Mouse (Mus musculus): ENCODE measurements around the gene Dvl1. TPM values are rescaled to one million over a fixed set of nuclear protein-coding genes. Genes with fewer than 3 reads are reported as not detected.

The Dvl1 gene
- polyA plus RNA-seq, 1 experiment from 2014 or later: 11.0 TPM

DNA sequence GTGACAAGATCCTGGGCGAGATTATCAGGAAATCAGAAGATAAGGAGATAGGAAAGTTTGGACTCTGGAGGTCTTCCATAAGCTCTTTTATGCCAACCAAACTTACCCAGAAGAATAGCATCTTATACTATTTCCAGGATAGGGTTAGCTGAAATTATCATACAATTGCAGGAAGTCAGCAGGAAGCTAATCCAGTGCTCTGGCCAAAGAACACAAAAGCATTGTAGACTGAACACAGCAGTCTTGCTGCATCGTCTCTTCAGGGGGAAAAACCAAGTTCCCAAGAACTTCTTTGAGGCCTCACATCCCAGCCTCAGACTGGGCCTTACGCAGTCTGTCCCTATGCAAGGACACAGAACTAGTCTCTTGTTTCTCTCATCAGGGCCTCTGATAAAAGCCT lies 36.4 kb downstream of the Dvl1 start:
- H3K4me2 ChIP-seq: no peak overlapping the region
- peaks cover 29% of the 10 kb centered on the region for H3K36me3 ChIP-seq (ENCODE audit: control insufficient read depth, insufficient read depth, low read length)
- ATAC-seq (replicated peaks; ENCODE audit: low FRiP score): no peak
- no peaks in the 10 kb centered on the region for H3K4me1 ChIP-seq (replicated peaks; ENCODE audit: control insufficient read depth, insufficient read depth, low read length)
- no peak overlapping the region for H3K4me3 ChIP-seq (ENCODE audit: low read depth, low read length)
- no peaks in the 10 kb centered on the region for H3K27me3 ChIP-seq (replicated peaks; ENCODE audit: control insufficient read depth, insufficient read depth, low read length)
- H3K9ac ChIP-seq (ENCODE audit: low read depth, low read length): no peak overlapping the region
- no peak overlapping the region for H3K27ac ChIP-seq (ENCODE audit: low read depth, low read length)
- WGBS: 87% methylated on average over 3 of the region's 3 CpGs
- no peaks in the 10 kb centered on the region for H3K9me3 ChIP-seq (ENCODE audit: control insufficient read depth, low read length)
- no peak for DNase-seq (ENCODE audit: low spot score)

- H3K36me3 ChIP-seq (ENCODE audit: control insufficient read depth, insufficient read depth, low read length): peaks cover 32% of the 10 kb centered on the region
- WGBS: 90% methylated on average over 5 of the region's 5 CpGs
These were observed 39.1 kb downstream of the Dvl1 start for GRCm38 (mm10) chr4:155886330-155886729.

GRCm38 (mm10) chr4:155887674-155888073 lies 40.5 kb downstream of the Dvl1 start:
- 89% methylated on average over 10 of the region's 10 CpGs for WGBS
- Histone ChIP-seq H3K36me3 (ENCODE audit: control insufficient read depth, insufficient read depth, low read length) (peaks cover 32% of the 10 kb centered on the region), H3K9me3 (ENCODE audit: control insufficient read depth, low read length) (no peaks in the 10 kb centered on the region), H3K27ac (ENCODE audit: low read depth, low read length) (no peak overlapping the region), H3K4me2 (no peak overlapping the region), H3K4me3 (ENCODE audit: low read depth, low read length) (no peak overlapping the region), H3K9ac (ENCODE audit: low read depth, low read length) (no peak overlapping the region), H3K27me3 (replicated peaks; ENCODE audit: control insufficient read depth, insufficient read depth, low read length) (no peaks in the 10 kb centered on the region), H3K4me1 (replicated peaks; ENCODE audit: control insufficient read depth, insufficient read depth, low read length) (peaks cover 6% of the 10 kb centered on the region)
- DNase-seq (ENCODE audit: low spot score) (no peak), ATAC-seq (replicated peaks; ENCODE audit: low FRiP score) (no peak)

More at GRCm38 (mm10) chr4:155886330-155886729, 39.1 kb downstream of the Dvl1 start:
- Histone ChIP-seq H3K4me2 (no peak overlapping the region), H3K27me3 (replicated peaks; ENCODE audit: control insufficient read depth, insufficient read depth, low read length) (no peaks in the 10 kb centered on the region), H3K9ac (ENCODE audit: low read depth, low read length) (no peak overlapping the region), H3K9me3 (ENCODE audit: control insufficient read depth, low read length) (no peaks in the 10 kb centered on the region), H3K4me3 (ENCODE audit: low read depth, low read length) (no peak overlapping the region), H3K27ac (ENCODE audit: low read depth, low read length) (no peak overlapping the region), H3K4me1 (replicated peaks; ENCODE audit: control insufficient read depth, insufficient read depth, low read length) (peaks cover 6% of the 10 kb centered on the region)
- DNase-seq (ENCODE audit: low spot score) (no peak), ATAC-seq (replicated peaks; ENCODE audit: low FRiP score) (no peak)

- H3K27ac ChIP-seq (ENCODE audit: low read depth, low read length): no peak overlapping the region
- no peak overlapping the region for H3K4me2 ChIP-seq
- H3K27me3 ChIP-seq (replicated peaks; ENCODE audit: control insufficient read depth, insufficient read depth, low read length): no peaks in the 10 kb centered on the region
- WGBS: 93% methylated on average over 9 of the region's 9 CpGs
- no peak overlapping the region for H3K4me3 ChIP-seq (ENCODE audit: low read depth, low read length)
- peaks cover 32% of the 10 kb centered on the region for H3K36me3 ChIP-seq (ENCODE audit: control insufficient read depth, insufficient read depth, low read length)
- no peak overlapping the region for H3K9ac ChIP-seq (ENCODE audit: low read depth, low read length)
- no peak for ATAC-seq (replicated peaks; ENCODE audit: low FRiP score)
- H3K9me3 ChIP-seq (ENCODE audit: control insufficient read depth, low read length): no peaks in the 10 kb centered on the region
- H3K4me1 ChIP-seq (replicated peaks; ENCODE audit: control insufficient read depth, insufficient read depth, low read length): peaks cover 11% of the 10 kb centered on the region
- no peak for DNase-seq (ENCODE audit: low spot score)
These were observed 41.0 kb downstream of the Dvl1 start for GRCm38 (mm10) chr4:155888181-155888580.

DNA sequence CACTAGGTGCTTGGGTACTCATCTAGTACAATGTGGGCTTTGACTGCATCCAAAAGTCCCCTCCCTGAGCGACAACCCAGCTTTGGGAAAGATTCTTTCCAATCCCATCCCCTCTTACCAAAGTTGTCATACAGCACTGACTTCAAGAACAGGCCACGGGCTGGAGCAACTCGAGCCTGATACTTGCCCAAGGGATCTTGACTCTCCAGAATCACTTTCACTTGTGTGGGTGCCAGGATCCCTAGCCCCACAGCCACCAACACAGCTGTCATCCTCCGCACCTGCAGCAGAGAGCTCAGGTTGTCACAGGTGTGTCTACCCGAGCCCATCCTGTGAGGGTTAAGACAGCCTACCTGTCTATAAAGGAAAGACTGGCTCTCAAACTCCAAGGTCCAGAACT lies 42.1 kb downstream of the Dvl1 start:
- H3K4me2 ChIP-seq: no peak overlapping the region
- no peaks in the 10 kb centered on the region for H3K27me3 ChIP-seq (replicated peaks; ENCODE audit: control insufficient read depth, insufficient read depth, low read length)
- H3K4me3 ChIP-seq (ENCODE audit: low read depth, low read length): no peak overlapping the region
- peaks cover 32% of the 10 kb centered on the region for H3K36me3 ChIP-seq (ENCODE audit: control insufficient read depth, insufficient read depth, low read length)
- whole genome bisulfite sequencing: 83% methylated on average over 5 of the region's 5 CpGs
- H3K9ac ChIP-seq (ENCODE audit: low read depth, low read length): no peak overlapping the region
- DNase-seq (ENCODE audit: low spot score) (no peak), ATAC-seq (replicated peaks; ENCODE audit: low FRiP score) (no peak)
- peaks cover 23% of the 10 kb centered on the region for H3K4me1 ChIP-seq (replicated peaks; ENCODE audit: control insufficient read depth, insufficient read depth, low read length)
- H3K27ac ChIP-seq (ENCODE audit: low read depth, low read length): no peak overlapping the region
- no peaks in the 10 kb centered on the region for H3K9me3 ChIP-seq (ENCODE audit: control insufficient read depth, low read length)

DNA sequence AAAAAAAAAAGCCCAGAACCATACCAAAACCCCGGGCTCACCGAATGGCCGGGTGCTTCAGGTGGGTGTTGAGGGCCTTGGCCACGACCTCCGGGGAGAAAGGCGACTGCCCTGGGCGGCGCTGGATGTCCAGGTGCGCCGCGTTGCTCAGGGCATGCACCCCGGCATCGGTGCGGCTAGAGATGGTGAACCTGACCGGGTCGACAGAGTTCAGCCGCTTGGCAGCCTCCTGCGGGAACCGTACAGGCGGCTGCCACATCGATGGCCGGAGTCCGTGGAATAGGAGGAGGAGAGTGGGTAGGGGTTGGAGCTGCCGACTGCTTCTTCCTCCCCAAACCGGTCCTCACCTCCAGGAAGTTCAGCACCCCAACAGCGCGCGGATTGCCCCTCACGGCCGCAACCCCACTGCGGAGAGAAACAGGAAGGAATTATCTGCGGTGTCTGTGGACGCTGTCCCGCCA lies 43.8 kb downstream of the Dvl1 start:
- peak overlapping the region; percentile 99 for H3K4me2 ChIP-seq
- no peak overlapping the region; the same call in 1 of the 2 replicates for H3K27ac ChIP-seq (ENCODE audit: low read depth, low read length)
- H3K9me3 ChIP-seq (ENCODE audit: control insufficient read depth, low read length): no peaks in the 10 kb centered on the region
- peaks cover 23% of the 10 kb centered on the region for H3K36me3 ChIP-seq (ENCODE audit: control insufficient read depth, insufficient read depth, low read length)
- under 1% methylated on average over 34 of the region's 34 CpGs for WGBS
- ATAC-seq (replicated peaks; ENCODE audit: low FRiP score): no peak
- no peaks in the 10 kb centered on the region for H3K27me3 ChIP-seq (replicated peaks; ENCODE audit: control insufficient read depth, insufficient read depth, low read length)
- H3K4me1 ChIP-seq (replicated peaks; ENCODE audit: control insufficient read depth, insufficient read depth, low read length): peaks cover 34% of the 10 kb centered on the region
- peak overlapping the region; percentile 96 for H3K4me3 ChIP-seq (ENCODE audit: low read depth, low read length)
- H3K9ac ChIP-seq (ENCODE audit: low read depth, low read length): peak overlapping the region; percentile 95
- DNase-seq (ENCODE audit: low spot score): peak; percentile 52

DNA sequence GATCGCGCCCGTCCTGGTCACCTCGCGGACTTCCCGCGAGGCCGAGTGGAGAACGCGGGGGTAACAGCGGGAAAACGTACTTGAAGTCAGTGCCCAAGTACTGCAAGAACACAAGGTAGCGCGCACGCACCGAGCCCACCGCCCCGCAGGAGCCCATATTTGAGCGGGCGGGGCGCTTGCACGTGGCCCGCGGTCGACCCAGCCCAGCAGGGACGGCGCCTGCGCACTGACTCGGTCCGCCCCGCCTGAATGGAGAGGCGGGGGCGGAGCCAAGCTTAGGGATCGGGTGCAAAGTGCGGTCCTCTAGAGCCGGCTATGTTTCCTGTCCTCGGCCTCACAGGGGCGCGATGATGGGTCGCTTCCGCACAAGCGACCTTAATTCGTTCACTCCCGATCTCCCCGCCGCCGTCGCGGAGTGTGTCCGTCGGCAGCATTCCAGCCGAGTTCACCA lies 44.4 kb downstream of the Dvl1 start, which contains the start of the genes Pusl1 and Acap3:
Gene Pusl1 (minus strand): TSS at position 231 of the 451 bp plus-strand sequence.
Gene Acap3 (plus strand): TSS at position 272 of the 451 bp plus-strand sequence.
- WGBS: under 1% methylated on average over 51 of the region's 52 CpGs
- DNase-seq (ENCODE audit: low spot score): peak; percentile 94

GRCm38 (mm10) chr4:155892017-155892416 lies 44.8 kb downstream of the Dvl1 start:
- Histone ChIP-seq H3K9me3 (ENCODE audit: control insufficient read depth, low read length) (no peaks in the 10 kb centered on the region), H3K27me3 (replicated peaks; ENCODE audit: control insufficient read depth, insufficient read depth, low read length) (no peaks in the 10 kb centered on the region), H3K4me2 (peak overlapping the region; percentile 99), H3K9ac (ENCODE audit: low read depth, low read length) (peak overlapping the region; percentile 95), H3K27ac (ENCODE audit: low read depth, low read length) (peak overlapping the region; percentile 97), H3K4me1 (replicated peaks; ENCODE audit: control insufficient read depth, insufficient read depth, low read length) (peaks cover 34% of the 10 kb centered on the region), H3K36me3 (ENCODE audit: control insufficient read depth, insufficient read depth, low read length) (peaks cover 23% of the 10 kb centered on the region), H3K4me3 (ENCODE audit: low read depth, low read length) (peak overlapping the region; percentile 96)
- WGBS: under 1% methylated on average over 56 of the region's 56 CpGs
- peak; percentile 89 for ATAC-seq (replicated peaks; ENCODE audit: low FRiP score)
- peak; percentile 87 for DNase-seq (ENCODE audit: low spot score)

More for the DNA sequence above, 44.4 kb downstream of the Dvl1 start, which contains the start of the genes Pusl1 and Acap3:
- no peaks in the 10 kb centered on the region for H3K27me3 ChIP-seq (replicated peaks; ENCODE audit: control insufficient read depth, insufficient read depth, low read length)
- peak; percentile 86 for ATAC-seq (replicated peaks; ENCODE audit: low FRiP score)
- peaks cover 34% of the 10 kb centered on the region for H3K4me1 ChIP-seq (replicated peaks; ENCODE audit: control insufficient read depth, insufficient read depth, low read length)
- H3K4me2 ChIP-seq: peak within 1 kb of the TSS; percentile 99
- peak within 1 kb of the TSS; percentile 97 for H3K27ac ChIP-seq (ENCODE audit: low read depth, low read length)
- H3K4me3 ChIP-seq (ENCODE audit: low read depth, low read length): peak within 1 kb of the TSS; percentile 96
- H3K9me3 ChIP-seq (ENCODE audit: control insufficient read depth, low read length): no peaks in the 10 kb centered on the region
- H3K36me3 ChIP-seq (ENCODE audit: control insufficient read depth, insufficient read depth, low read length): peaks cover 22% of the 10 kb centered on the region
- peak within 1 kb of the TSS; percentile 95 for H3K9ac ChIP-seq (ENCODE audit: low read depth, low read length)

All from liver, embryonic 11.5 days (tissue).